8 mouse cellular contexts compared by ENCODE assay signal in genomic region chr3:89419571-89419970, GRCm38 (mm10). TPM values are rescaled to one million over a fixed set of nuclear protein-coding genes. Genes with fewer than 3 reads are reported as not detected.
A peak's percentile ranks its signal among the peaks of the same experiment; 100 is the strongest.
DNase-seq lines count a peak whose midpoint lies in the region; ATAC-seq lines count a peak whose summit lies in the region.

No protein-coding gene starts in this region.

- peak; percentile 78 to 80 for DNase-seq in heart, postnatal 10 days
- peak; percentile 70 to 80 for DNase-seq in kidney, postnatal 36 days
- peak; percentile 36 for DNase-seq in midbrain, embryonic 10.5 days (ENCODE audit: low spot score)
- DNase-seq in thymus, adult 18-20 months, result no peak
- no peak for DNase-seq in left cerebral cortex, postnatal 36 days (ENCODE audit: low spot score in 2 of 2)

- peak overlapping the region; percentile 87 for H3K4me2 ChIP-seq in embryonic facial prominence, embryonic 12.5 days (replicated peaks)

- H3K36me3 ChIP-seq in erythroblast, embryonic 14.5 days (ENCODE audit: control insufficient read depth), result peaks cover 58% of the 10 kb centered on the region
- peaks cover 29% of the 10 kb centered on the region for H3K36me3 ChIP-seq in embryonic facial prominence, embryonic 12.5 days
- H3K36me3 ChIP-seq in midbrain, embryonic 10.5 days, result peaks cover 39% of the 10 kb centered on the region

- H3K27ac ChIP-seq in embryonic facial prominence, embryonic 12.5 days, result peak overlapping the region; percentile 97
- peak overlapping the region; percentile 94 for H3K27ac ChIP-seq in midbrain, embryonic 10.5 days (replicated peaks)

- WGBS in embryonic facial prominence, embryonic 12.5 days, result under 1% methylated on average over 9 of the region's 9 CpGs
- WGBS in midbrain, embryonic 10.5 days, result 3% methylated on average over 9 of the region's 9 CpGs

- H3K4me1 ChIP-seq in erythroblast, embryonic 14.5 days (ENCODE audit: control insufficient read depth), result peaks cover 71% of the 10 kb centered on the region
- peaks cover 40% of the 10 kb centered on the region for H3K4me1 ChIP-seq in embryonic facial prominence, embryonic 12.5 days
- H3K4me1 ChIP-seq in midbrain, embryonic 10.5 days, result peaks cover 66% of the 10 kb centered on the region

- intact Hi-C loops in heart, postnatal 10 days (cut with DNase I), result loop anchor here (2.0 kb wide), 1 partner anchor 25 kb away; the partner anchor contains the start of gene Zbtb7b
- intact Hi-C loops in left cerebral cortex, postnatal 36 days (cut with DNase I), result no loop called here

- H3K9me3 ChIP-seq in erythroblast, embryonic 14.5 days (ENCODE audit: control insufficient read depth, low read length), result peaks cover 3% of the 10 kb centered on the region
- H3K9me3 ChIP-seq in embryonic facial prominence, embryonic 12.5 days, result no peaks in the 10 kb centered on the region
- H3K9me3 ChIP-seq in midbrain, embryonic 10.5 days (replicated peaks), result no peaks in the 10 kb centered on the region

- peak overlapping the region; percentile 63 for H3K9ac ChIP-seq in embryonic facial prominence, embryonic 12.5 days

- peak overlapping the region; percentile 96 for H3K4me3 ChIP-seq in erythroblast, embryonic 14.5 days (replicated peaks)
- H3K4me3 ChIP-seq in embryonic facial prominence, embryonic 12.5 days, result peak overlapping the region; percentile 65
- peak overlapping the region; percentile 73 for H3K4me3 ChIP-seq in midbrain, embryonic 10.5 days

- ATAC-seq in erythroblast, adult 5-6 weeks (replicated peaks; ENCODE audit: low FRiP score, poor library complexity, severe bottlenecking), result no peak
- ATAC-seq in embryonic facial prominence, embryonic 12.5 days (ENCODE audit: insufficient number of reproducible peaks, insufficient read depth, low FRiP score, low TSS enrichment), result no peak

- H3K27me3 ChIP-seq in erythroblast, embryonic 14.5 days (ENCODE audit: control insufficient read depth), result no peaks in the 10 kb centered on the region
- H3K27me3 ChIP-seq in embryonic facial prominence, embryonic 12.5 days, result no peaks in the 10 kb centered on the region
- no peaks in the 10 kb centered on the region for H3K27me3 ChIP-seq in midbrain, embryonic 10.5 days (ENCODE audit: low read depth, poor library complexity, severe bottlenecking)

RNA-seq across cellular contexts. Expression of gene Shc1, which starts 1.3 kb away (rescaled TPM):
- 11.4 and 12.7 TPM in 2 replicates for polyA plus RNA-seq in erythroblast, embryonic 14.5 days (2012)
- 14.4 and 25.2 TPM in 2 replicates for total RNA-seq in erythroblast, adult 5-6 weeks (2015; ENCODE audit: low replicate concordance)
- total RNA-seq in erythroblast, adult 5-6 weeks (2017; ENCODE audit: low replicate concordance), result 21.3 and 24.1 TPM in 2 replicates
- polyA plus RNA-seq in embryonic facial prominence, embryonic 12.5 days (2016; fragmentation: Nextera tagmentation; extraction: Ambion mirVana), result 94.5 and 97.5 TPM in 2 replicates
- 10 to 100 TPM; 59.1 to 62.1 TPM for total RNA-seq in heart, postnatal 10 days (2021)
- polyA plus RNA-seq in midbrain, embryonic 10.5 days (2016; fragmentation: Nextera tagmentation; extraction: Ambion mirVana), result 51.8 TPM in 2 replicates
- 10 to 100 TPM; 10.6 to 16.0 TPM for total RNA-seq in left cerebral cortex, postnatal 36 days (2021)

RNA-seq across cellular contexts. Expression of gene Cks1b, which starts 1.4 kb away (rescaled TPM):
- 6.9 and 7.4 TPM in 2 replicates for polyA plus RNA-seq in erythroblast, embryonic 14.5 days (2012)
- 67.9 and 79.9 TPM in 2 replicates for total RNA-seq in erythroblast, adult 5-6 weeks (2015; ENCODE audit: low replicate concordance)
- total RNA-seq in erythroblast, adult 5-6 weeks (2017; ENCODE audit: low replicate concordance), result 37.4 and 42.1 TPM in 2 replicates
- polyA plus RNA-seq in embryonic facial prominence, embryonic 12.5 days (2016; fragmentation: Nextera tagmentation; extraction: Ambion mirVana), result 480 and 499 TPM in 2 replicates
- 10 to 100 TPM; 26.6 to 26.9 TPM for total RNA-seq in heart, postnatal 10 days (2021)
- polyA plus RNA-seq in midbrain, embryonic 10.5 days (2016; fragmentation: Nextera tagmentation; extraction: Ambion mirVana), result 540 and 645 TPM in 2 replicates
- total RNA-seq in left cerebral cortex, postnatal 36 days (2021), result 1 to 10 TPM; 2.1 to 2.3 TPM

RNA-seq across cellular contexts. Expression of gene Flad1, which starts 7.9 kb away (rescaled TPM):
- 1.3 and 1.6 TPM in 2 replicates for polyA plus RNA-seq in erythroblast, embryonic 14.5 days (2012)
- 2.1 and 6.3 TPM in 2 replicates for total RNA-seq in erythroblast, adult 5-6 weeks (2015; ENCODE audit: low replicate concordance)
- total RNA-seq in erythroblast, adult 5-6 weeks (2017; ENCODE audit: low replicate concordance), result 1.8 and 3.1 TPM in 2 replicates
- 30.3 TPM in 2 replicates for polyA plus RNA-seq in embryonic facial prominence, embryonic 12.5 days (2016; fragmentation: Nextera tagmentation; extraction: Ambion mirVana)
- 10 to 100 TPM; 44.4 TPM for total RNA-seq in heart, postnatal 10 days (2021)
- 27.9 and 34.2 TPM in 2 replicates for polyA plus RNA-seq in midbrain, embryonic 10.5 days (2016; fragmentation: Nextera tagmentation; extraction: Ambion mirVana)
- 10 to 100 TPM; 31.0 to 32.5 TPM for total RNA-seq in left cerebral cortex, postnatal 36 days (2021)

RNA-seq across cellular contexts. Expression of gene Pygo2, which starts 10.4 kb away (rescaled TPM):
- polyA plus RNA-seq in erythroblast, embryonic 14.5 days (2012), result 5.9 TPM in 2 replicates
- total RNA-seq in erythroblast, adult 5-6 weeks (2015; ENCODE audit: low replicate concordance), result 9.8 and 11.5 TPM in 2 replicates
- 5.6 and 12.4 TPM in 2 replicates for total RNA-seq in erythroblast, adult 5-6 weeks (2017; ENCODE audit: low replicate concordance)
- 67.3 and 67.9 TPM in 2 replicates for polyA plus RNA-seq in embryonic facial prominence, embryonic 12.5 days (2016; fragmentation: Nextera tagmentation; extraction: Ambion mirVana)
- 10 to 100 TPM; 16.8 to 22.3 TPM for total RNA-seq in heart, postnatal 10 days (2021)
- 41.9 and 43.3 TPM in 2 replicates for polyA plus RNA-seq in midbrain, embryonic 10.5 days (2016; fragmentation: Nextera tagmentation; extraction: Ambion mirVana)
- 10 to 100 TPM; 53.7 to 61.4 TPM for total RNA-seq in left cerebral cortex, postnatal 36 days (2021)

RNA-seq across cellular contexts. Expression of gene Pbxip1, which starts 16.9 kb away (rescaled TPM):
- polyA plus RNA-seq in erythroblast, embryonic 14.5 days (2012), result 0.13 and 0.21 TPM in 2 replicates
- 3.8 and 4.2 TPM in 2 replicates for total RNA-seq in erythroblast, adult 5-6 weeks (2015; ENCODE audit: low replicate concordance)
- 6.2 and 8.6 TPM in 2 replicates for total RNA-seq in erythroblast, adult 5-6 weeks (2017; ENCODE audit: low replicate concordance)
- polyA plus RNA-seq in embryonic facial prominence, embryonic 12.5 days (2016; fragmentation: Nextera tagmentation; extraction: Ambion mirVana), result 29.8 and 30.1 TPM in 2 replicates
- 10 to 100 TPM; 66.5 to 66.8 TPM for total RNA-seq in heart, postnatal 10 days (2021)
- 18.6 and 19.9 TPM in 2 replicates for polyA plus RNA-seq in midbrain, embryonic 10.5 days (2016; fragmentation: Nextera tagmentation; extraction: Ambion mirVana)
- total RNA-seq in left cerebral cortex, postnatal 36 days (2021), result 10 to 100 TPM; 35.2 to 40.6 TPM

Comparison
In these comparisons a context has a peak if more than half of its experiments do, and no peak if none do; other contexts are left out.
1. DNase-seq: peak in heart, postnatal 10 days (2 of 2), kidney, postnatal 36 days (2 of 2) and midbrain, embryonic 10.5 days (single experiment); none in thymus, adult 18-20 months (0 of 2) and left cerebral cortex, postnatal 36 days (0 of 2).
2. RNA of gene Cks1b, which starts 1.4 kb away (total RNA-seq): 37.4 to 79.9 TPM in erythroblast, adult 5-6 weeks and 26.6 to 26.9 TPM in heart, postnatal 10 days; 2.1 to 2.3 TPM in left cerebral cortex, postnatal 36 days; every median in the first group is over 4 times any median in the second.
3. RNA of gene Flad1, which starts 7.9 kb away (total RNA-seq): 44.4 TPM in heart, postnatal 10 days and 31.0 to 32.5 TPM in left cerebral cortex, postnatal 36 days; 1.8 to 6.3 TPM in erythroblast, adult 5-6 weeks; every median in the first group is over 4 times any median in the second.
4. Peak in every context shown above with its lines, with median percentiles within 50 percentile points of each other: H3K4me3 ChIP-seq.